Comparison of ENCODE assay signal across 25 mouse cellular contexts in genomic region chr11:101544132-101544531, GRCm38 (mm10). TPM values are rescaled to one million over a fixed set of nuclear protein-coding genes. Genes with fewer than 3 reads are reported as not detected.
DNase-seq lines count a peak whose midpoint lies in the region; ATAC-seq and TF ChIP-seq lines count a peak whose summit lies in the region.
"Had no signal": no experiment of that assay in that cellular context is flagged by ENCODE, and none has a peak within 500 bp of the region (broad histone marks: within the 10 kb centered on the region; RNA-seq: fewer than 3 reads in every experiment).

No protein-coding gene starts in this region.

- no peak overlapping the region for H3K4me2 ChIP-seq in forebrain, embryonic 16.5 days (ENCODE audit: low read length)
- H3K4me2 ChIP-seq in forebrain, embryonic 11.5 days (ENCODE audit: low read depth, low read length, severe bottlenecking), result no peak overlapping the region
- H3K4me2 ChIP-seq in lung, embryonic 14.5 days, result no peak overlapping the region
- H3K4me2 ChIP-seq: midbrain, embryonic 13.5 days had no signal

- H3K36me3 ChIP-seq in forebrain, embryonic 16.5 days (ENCODE audit: control insufficient read depth, insufficient read depth), result no peaks in the 10 kb centered on the region
- no peaks in the 10 kb centered on the region for H3K36me3 ChIP-seq in forebrain, embryonic 11.5 days (ENCODE audit: control insufficient read depth, insufficient read depth, low read length)
- peaks cover 33% of the 10 kb centered on the region for H3K36me3 ChIP-seq in lung, embryonic 14.5 days (ENCODE audit: insufficient read depth)
- H3K36me3 ChIP-seq in macrophage (ENCODE audit: inconsistent target), result no peaks in the 10 kb centered on the region
- H3K36me3 ChIP-seq: midbrain, embryonic 13.5 days had no signal

- H3K4me1 ChIP-seq in forebrain, embryonic 16.5 days (replicated peaks; ENCODE audit: control insufficient read depth, insufficient read depth, low read length), result peaks cover 11% of the 10 kb centered on the region
- H3K4me1 ChIP-seq in forebrain, embryonic 11.5 days (replicated peaks; ENCODE audit: control insufficient read depth, insufficient read depth, low read length), result no peaks in the 10 kb centered on the region
- no peaks in the 10 kb centered on the region; the same call in 1 of the 2 replicates for H3K4me1 ChIP-seq in lung, embryonic 14.5 days (ENCODE audit: insufficient read depth)
- H3K4me1 ChIP-seq: midbrain, embryonic 13.5 days had no signal

- peak; percentile 83 for ATAC-seq in forebrain, embryonic 16.5 days
- ATAC-seq in forebrain, embryonic 11.5 days (replicated peaks; ENCODE audit: low FRiP score), result no peak
- no peak for ATAC-seq in lung, embryonic 14.5 days (ENCODE audit: insufficient read depth)
- ATAC-seq: hindbrain, postnatal 0 days; midbrain, embryonic 13.5 days; Patski had no signal

- WGBS in forebrain, embryonic 16.5 days, result 93% methylated on average over 1 of the region's 1 CpGs
- 86% methylated on average over 1 of the region's 1 CpGs for WGBS in forebrain, embryonic 11.5 days
- WGBS in lung, embryonic 14.5 days, result 75% methylated on average over 1 of the region's 1 CpGs
- 78% methylated on average over 1 of the region's 1 CpGs for WGBS in macrophage (ENCODE audit: missing documents)

- H3K79me2 ChIP-seq in macrophage (ENCODE audit: inconsistent target), result peaks cover 55% of the 10 kb centered on the region

- no peaks in the 10 kb centered on the region for H3K27me3 ChIP-seq in forebrain, embryonic 16.5 days (replicated peaks; ENCODE audit: control insufficient read depth, insufficient read depth, low read length)
- no peaks in the 10 kb centered on the region for H3K27me3 ChIP-seq in forebrain, embryonic 11.5 days (ENCODE audit: control insufficient read depth, insufficient read depth, low read length)
- H3K27me3 ChIP-seq in lung, embryonic 14.5 days (ENCODE audit: insufficient read depth, low read length), result no peaks in the 10 kb centered on the region
- H3K27me3 ChIP-seq: midbrain, embryonic 13.5 days; Patski had no signal

- no peak for DNase-seq in forebrain, embryonic 11.5 days (ENCODE audit: low spot score)
- DNase-seq in lung, embryonic 14.5 days, result peak; percentile 38
- no peak for DNase-seq in lung, postnatal 36 days
- DNase-seq in adipocyte (ENCODE audit: low spot score), result peak; percentile 29
- no peak for DNase-seq in urinary bladder, postnatal 10 days (ENCODE audit: low spot score)
- DNase-seq in layer of hippocampus, postnatal 36 days, result no peak
- DNase-seq: B cell, adult 2 months; cerebellum, postnatal 25 days; gastrocnemius, postnatal 36 days; heart, postnatal 4 days; left cerebral cortex, postnatal 4 days; right cerebral cortex, postnatal 14 days; thymus, postnatal 36 days had no signal

- TF ChIP-seq CTCF in lung, embryonic 14.5 days (IDR thresholded peaks at IDR 0.05; ENCODE audit: low read depth), result no peak

- no peak overlapping the region for H3K27ac ChIP-seq in forebrain, embryonic 16.5 days (ENCODE audit: low read length)
- no peak overlapping the region for H3K27ac ChIP-seq in forebrain, embryonic 11.5 days (ENCODE audit: low read depth, low read length)
- peak overlapping the region; percentile 42; the same call in 1 of the 2 replicates for H3K27ac ChIP-seq in lung, embryonic 14.5 days (ENCODE audit: low read depth)
- peak overlapping the region; percentile 46 for H3K27ac ChIP-seq in macrophage
- H3K27ac ChIP-seq: hindbrain, postnatal 0 days; midbrain, embryonic 13.5 days had no signal

- H3K9me3 ChIP-seq in forebrain, embryonic 16.5 days (ENCODE audit: control insufficient read depth, low read length), result no peaks in the 10 kb centered on the region
- H3K9me3 ChIP-seq in forebrain, embryonic 11.5 days (ENCODE audit: control insufficient read depth, low read length), result no peaks in the 10 kb centered on the region
- no peaks in the 10 kb centered on the region for H3K9me3 ChIP-seq in lung, embryonic 14.5 days (ENCODE audit: low read depth, low read length)
- H3K9me3 ChIP-seq: midbrain, embryonic 13.5 days had no signal

- H3K4me3 ChIP-seq in forebrain, embryonic 16.5 days (replicated peaks; ENCODE audit: low read length), result no peak overlapping the region
- H3K4me3 ChIP-seq in forebrain, embryonic 11.5 days (ENCODE audit: low read depth, low read length), result no peak overlapping the region
- no peak overlapping the region for H3K4me3 ChIP-seq in lung, embryonic 14.5 days (ENCODE audit: low read depth, low read length)
- no peak overlapping the region for H3K4me3 ChIP-seq in macrophage (ENCODE audit: inconsistent target)
- H3K4me3 ChIP-seq: midbrain, embryonic 13.5 days had no signal

- H3K9ac ChIP-seq in forebrain, embryonic 16.5 days (replicated peaks; ENCODE audit: low read depth, low read length), result no peak overlapping the region
- no peak overlapping the region for H3K9ac ChIP-seq in forebrain, embryonic 11.5 days (ENCODE audit: low read length)
- peak overlapping the region; percentile 16; the same call in 1 of the 2 replicates for H3K9ac ChIP-seq in lung, embryonic 14.5 days
- H3K9ac ChIP-seq: midbrain, embryonic 13.5 days had no signal

RNA-seq across cellular contexts. Expression of gene Brca1, which starts 7.6 kb away (rescaled TPM):
- polyA plus RNA-seq in forebrain, embryonic 16.5 days (2015; fragmentation: Nextera tagmentation; extraction: Ambion mirVana), result 5.4 and 6.8 TPM in 2 replicates
- 27.8 and 32.1 TPM in 2 replicates for polyA plus RNA-seq in forebrain, embryonic 11.5 days (2014; fragmentation: Nextera tagmentation; extraction: Ambion mirVana)
- 20.9 and 21.0 TPM in 2 replicates for polyA plus RNA-seq in lung, embryonic 14.5 days (2014; fragmentation: Nextera tagmentation; extraction: Ambion mirVana)
- total RNA-seq in macrophage (2018; cell fraction: chromatin; rRNA removed), result 10 to 100 TPM in 13 of 26 experiments, 1 to 10 TPM in 13; 2.2 to 23.3 (median 9.8) TPM
- 1 to 10 TPM; 1.1 to 2.6 (median 1.8) TPM for total RNA-seq in macrophage (2018; cell fraction: cytosol; rRNA removed)
- 10 to 100 TPM in 1 of 26 experiments, 1 to 10 TPM in 25; 1.4 to 25.2 (median 3.6) TPM for total RNA-seq in macrophage (2018; cell fraction: nucleus; rRNA removed)
- 0.61 to 7.7 TPM (median 2.1 TPM) in 3 replicates for polyA plus RNA-seq in macrophage (2018)
- 1 to 10 TPM in 1 of 2 experiments, under 1 TPM in 1; 0.96 to 1.6 TPM for total RNA-seq in layer of hippocampus, postnatal 36 days (2021)

RNA-seq across cellular contexts. Expression of gene Nbr1, which starts 7.8 kb away (rescaled TPM):
- polyA plus RNA-seq in forebrain, embryonic 16.5 days (2015; fragmentation: Nextera tagmentation; extraction: Ambion mirVana), result 126 and 139 TPM in 2 replicates
- polyA plus RNA-seq in forebrain, embryonic 11.5 days (2014; fragmentation: Nextera tagmentation; extraction: Ambion mirVana), result 96.0 and 97.1 TPM in 2 replicates
- polyA plus RNA-seq in lung, embryonic 14.5 days (2014; fragmentation: Nextera tagmentation; extraction: Ambion mirVana), result 59.2 and 62.4 TPM in 2 replicates
- total RNA-seq in macrophage (2018; cell fraction: chromatin; rRNA removed), result 100 to 1,000 TPM in 17 of 26 experiments, 10 to 100 TPM in 9; 39.7 to 427 (median 139) TPM
- total RNA-seq in macrophage (2018; cell fraction: cytosol; rRNA removed), result 100 to 1,000 TPM in 8 of 26 experiments, 10 to 100 TPM in 18; 37.9 to 118 (median 70.6) TPM
- total RNA-seq in macrophage (2018; cell fraction: nucleus; rRNA removed), result 100 to 1,000 TPM in 12 of 26 experiments, 10 to 100 TPM in 14; 45.0 to 242 (median 85.3) TPM
- 57.2 to 95.2 TPM (median 88.0 TPM) in 3 replicates for polyA plus RNA-seq in macrophage (2018)
- 100 to 1,000 TPM; 142 to 194 TPM for total RNA-seq in layer of hippocampus, postnatal 36 days (2021)

RNA-seq across cellular contexts. Expression of gene Tmem106a, which starts 37.9 kb away (rescaled TPM):
- 1.9 and 2.4 TPM in 2 replicates for polyA plus RNA-seq in forebrain, embryonic 16.5 days (2015; fragmentation: Nextera tagmentation; extraction: Ambion mirVana)
- polyA plus RNA-seq in forebrain, embryonic 11.5 days (2014; fragmentation: Nextera tagmentation; extraction: Ambion mirVana), result 3.0 and 3.3 TPM in 2 replicates
- 3.3 and 5.2 TPM in 2 replicates for polyA plus RNA-seq in lung, embryonic 14.5 days (2014; fragmentation: Nextera tagmentation; extraction: Ambion mirVana)
- total RNA-seq in macrophage (2018; cell fraction: chromatin; rRNA removed), result 100 to 1,000 TPM; 142 to 427 (median 315) TPM
- total RNA-seq in macrophage (2018; cell fraction: cytosol; rRNA removed), result 100 to 1,000 TPM; 272 to 465 (median 394) TPM
- total RNA-seq in macrophage (2018; cell fraction: nucleus; rRNA removed), result 100 to 1,000 TPM; 328 to 628 (median 506) TPM
- 374 to 580 TPM (median 389 TPM) in 3 replicates for polyA plus RNA-seq in macrophage (2018)
- total RNA-seq in layer of hippocampus, postnatal 36 days (2021), result 1 to 10 TPM; 1.3 to 2.7 TPM

RNA-seq across cellular contexts. Expression of gene Gm11634, which starts 54.9 kb away (rescaled TPM):
- polyA plus RNA-seq in forebrain, embryonic 16.5 days (2015; fragmentation: Nextera tagmentation; extraction: Ambion mirVana), result not detected in 2 replicates
- polyA plus RNA-seq in forebrain, embryonic 11.5 days (2014; fragmentation: Nextera tagmentation; extraction: Ambion mirVana), result 0.44 TPM in 1 of 2 replicates, not detected in the other
- polyA plus RNA-seq in lung, embryonic 14.5 days (2014; fragmentation: Nextera tagmentation; extraction: Ambion mirVana), result not detected in 2 replicates
- total RNA-seq in macrophage (2018; cell fraction: chromatin; rRNA removed), result not detected
- total RNA-seq in macrophage (2018; cell fraction: cytosol; rRNA removed), result not detected
- not detected for total RNA-seq in macrophage (2018; cell fraction: nucleus; rRNA removed)
- polyA plus RNA-seq in macrophage (2018), result not detected in 3 replicates
- not detected for total RNA-seq in layer of hippocampus, postnatal 36 days (2021)
- total RNA-seq: adrenal gland, postnatal 36 days; gastrocnemius, postnatal 36 days; heart, postnatal 4 days; hindbrain, postnatal 0 days; layer of hippocampus, adult 18-20 months; left cerebral cortex, postnatal 4 days; liver, adult 2 months had no signal
- polyA plus RNA-seq: heart, embryonic 14.5 days; hindbrain, postnatal 0 days; kidney, embryonic 16.5 days; liver, adult 2 months; midbrain, embryonic 13.5 days; neural tube, embryonic 14.5 days; Patski; stomach, embryonic 16.5 days had no signal

Comparison
In these comparisons a context has a peak if more than half of its experiments do, and no peak if none do; other contexts are left out.
1. DNase-seq: peak in lung, embryonic 14.5 days (single experiment) and adipocyte (single experiment); none in forebrain, embryonic 11.5 days (single experiment), lung, postnatal 36 days (single experiment), urinary bladder, postnatal 10 days (single experiment) and layer of hippocampus, postnatal 36 days (0 of 2).
2. H3K27ac ChIP-seq: peak in lung, embryonic 14.5 days (single experiment) and macrophage (single experiment); none in forebrain, embryonic 16.5 days (single experiment) and forebrain, embryonic 11.5 days (single experiment).
3. RNA of gene Tmem106a, which starts 37.9 kb away (polyA plus RNA-seq): 374 to 580 TPM in macrophage; 3.3 to 5.2 TPM in lung, embryonic 14.5 days, 3.0 to 3.3 TPM in forebrain, embryonic 11.5 days and 1.9 to 2.4 TPM in forebrain, embryonic 16.5 days; every median in the first group is over 10 times any median in the second.